Mouse (Mus musculus) adrenal gland, postnatal 25 days (tissue): ENCODE data around the gene Gucy2f. TPM values are rescaled to one million over a fixed set of nuclear protein-coding genes. Genes with fewer than 3 reads are reported as not detected.

Source experiments
- total RNA-seq: library from RNA; stranded (reverse); gene quantifications from 2 replicates; pipeline ENCODE4 v1.2.3, GENCODE M21; 2021

The Gucy2f gene
- total RNA-seq, 1 experiment from 2014 or later: not detected

Other genes starting within 250 kb of the Gucy2f start
- gene Nxt2, start 29.8 kb upstream of the Gucy2f start, total RNA-seq: 17.4 and 19.2 TPM in 2 replicates
- 0.21 TPM in 1 of 2 replicates, not detected in the other for gene Kcne1l, start 109.4 kb upstream of the Gucy2f start, total RNA-seq
- gene Acsl4, start 193.6 kb upstream of the Gucy2f start, total RNA-seq: 426 and 439 TPM in 2 replicates